Mouse (Mus musculus) stomach, embryonic 16.5 days (tissue): Measurements from ENCODE around the gene Cers6. TPM values are rescaled to one million over a fixed set of nuclear protein-coding genes. Genes with fewer than 3 reads are reported as not detected.
A peak's percentile ranks its signal among the peaks of the same experiment; 100 is the strongest.

Experiments
- ATAC-seq: fragments of 200-750 bp; cut with Nextera tagmentation; 2 replicates; pipeline ENCODE4 v1.8.0; 2017; ENCODE audit warnings: moderate number of reproducible peaks, moderate TSS enrichment; ENCODE audit not compliant: insufficient read depth, low FRiP score
- H3K27ac ChIP-seq: fragments of 300-500 bp; sonication (generic); 2 replicates; pipeline ENCODE4 v1.5.1; 2014; ENCODE audit warnings: low read length
- H3K27me3 ChIP-seq: fragments of 300-500 bp; sonication (generic); 2 replicates; pipeline ENCODE4 v1.6.1; 2014; ENCODE audit warnings: low read length, control low read depth, mixed read lengths; ENCODE audit not compliant: control insufficient read depth, insufficient read depth
- H3K36me3 ChIP-seq: fragments of 300-500 bp; sonication (generic); 2 replicates; pipeline ENCODE4 v1.6.1; 2014; ENCODE audit warnings: low read length; ENCODE audit not compliant: control insufficient read depth, insufficient read depth
- H3K4me1 ChIP-seq: fragments of 300-500 bp; sonication (generic); 2 replicates; pipeline ENCODE4 v1.6.1; 2014; ENCODE audit warnings: low read length, control low read depth, mixed read lengths; ENCODE audit not compliant: control insufficient read depth, insufficient read depth
- H3K4me2 ChIP-seq: fragments of 300-500 bp; sonication (generic); 2 replicates; pipeline ENCODE4 v1.6.1; 2014; ENCODE audit warnings: low read depth, low read length, mixed read lengths
- H3K4me3 ChIP-seq: fragments of 300-500 bp; sonication (generic); replicated peaks from 2 replicates; pipeline ENCODE4 v1.5.1; 2014; ENCODE audit warnings: mild to moderate bottlenecking, low read length
- H3K9ac ChIP-seq: fragments of 300-500 bp; sonication (generic); 2 replicates; pipeline ENCODE4 v1.6.1; 2014; ENCODE audit warnings: low read length
- H3K9me3 ChIP-seq: fragments of 300-500 bp; sonication (generic); replicated peaks from 2 replicates; pipeline ENCODE4 v1.6.1; 2016; ENCODE audit warnings: low read length, control low read depth; ENCODE audit not compliant: control insufficient read depth
- WGBS: fragments of 180-500 bp; shearing (Covaris S2); extraction: QIAGEN DNeasy Blood & Tissue Kit; methylation state at CpG from one replicate; pipeline ENCODE4 v1.1.7; 2014; 5-methylcytosine and 5-hydroxymethylcytosine counted together
- polyA plus RNA-seq: library from polyadenylated mRNA; unstranded; fragments of >200 nt; fragmentation: Nextera tagmentation; extraction: Ambion mirVana; gene quantifications from 2 replicates; pipeline ENCODE4 v1.2.1, GENCODE M21; 2015

Cers6 gene
- polyA plus RNA-seq, 1 experiment from 2014 or later, result 26.0 TPM

- H3K4me3 ChIP-seq, result no peak overlapping the region
- peaks cover 3% of the 10 kb centered on the region; the same call in 1 of the 2 replicates for H3K4me1 ChIP-seq
- H3K27me3 ChIP-seq, result no peaks in the 10 kb centered on the region
- no peak for ATAC-seq
- H3K9ac ChIP-seq, result no peak overlapping the region
- no peak overlapping the region; the same call in 1 of the 2 replicates for H3K27ac ChIP-seq
- H3K36me3 ChIP-seq, result no peaks in the 10 kb centered on the region
- H3K4me2 ChIP-seq, result no peak overlapping the region; the same call in 1 of the 2 replicates
- H3K9me3 ChIP-seq, result no peaks in the 10 kb centered on the region
- WGBS, result 62% methylated on average over 5 of the region's 5 CpGs
These were observed 248.0 kb downstream of the Cers6 start for GRCm38 (mm10) chr2:69109246-69109645.

- H3K4me1 ChIP-seq, result peaks cover 3% of the 10 kb centered on the region; the same call in 1 of the 2 replicates
- no peak overlapping the region for H3K4me3 ChIP-seq
- WGBS, result 48% methylated on average over 7 of the region's 7 CpGs
- no peaks in the 10 kb centered on the region for H3K36me3 ChIP-seq
- H3K4me2 ChIP-seq, result no peak overlapping the region; the same call in 1 of the 2 replicates
- no peaks in the 10 kb centered on the region for H3K27me3 ChIP-seq
- ATAC-seq, result no peak
- no peak overlapping the region for H3K27ac ChIP-seq
- H3K9me3 ChIP-seq, result no peaks in the 10 kb centered on the region
- H3K9ac ChIP-seq, result no peak overlapping the region
These were observed 248.5 kb downstream of the Cers6 start for GRCm38 (mm10) chr2:69109710-69110109.

DNA sequence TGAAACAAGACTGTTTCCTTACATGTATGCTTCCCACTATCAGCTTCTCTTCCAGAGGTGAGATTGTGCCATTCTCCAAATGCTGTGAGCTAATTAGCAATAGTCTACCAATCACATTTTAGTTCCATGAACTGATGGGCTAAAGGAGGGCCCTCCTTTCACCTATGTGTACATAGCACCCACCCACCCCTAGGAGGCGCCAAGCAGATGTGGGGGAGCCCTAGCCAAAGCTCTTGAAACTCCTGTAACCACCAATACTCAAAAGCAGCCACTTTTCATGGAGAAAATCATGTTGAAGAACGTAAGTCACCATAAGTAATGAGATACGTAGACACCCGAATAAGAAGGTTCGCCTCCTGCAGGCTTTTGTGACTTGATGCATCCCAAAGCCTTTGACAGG, 251.4 kb downstream of the Cers6 start:
- H3K4me1 ChIP-seq, result peaks cover 3% of the 10 kb centered on the region; the same call in 1 of the 2 replicates
- no peak overlapping the region for H3K27ac ChIP-seq
- no peak for ATAC-seq
- no peak overlapping the region for H3K4me2 ChIP-seq
- WGBS, result 88% methylated on average over 5 of the region's 5 CpGs
- H3K9ac ChIP-seq, result no peak overlapping the region
- H3K9me3 ChIP-seq, result no peaks in the 10 kb centered on the region
- no peaks in the 10 kb centered on the region for H3K27me3 ChIP-seq
- H3K4me3 ChIP-seq, result no peak overlapping the region
- H3K36me3 ChIP-seq, result no peaks in the 10 kb centered on the region

DNA sequence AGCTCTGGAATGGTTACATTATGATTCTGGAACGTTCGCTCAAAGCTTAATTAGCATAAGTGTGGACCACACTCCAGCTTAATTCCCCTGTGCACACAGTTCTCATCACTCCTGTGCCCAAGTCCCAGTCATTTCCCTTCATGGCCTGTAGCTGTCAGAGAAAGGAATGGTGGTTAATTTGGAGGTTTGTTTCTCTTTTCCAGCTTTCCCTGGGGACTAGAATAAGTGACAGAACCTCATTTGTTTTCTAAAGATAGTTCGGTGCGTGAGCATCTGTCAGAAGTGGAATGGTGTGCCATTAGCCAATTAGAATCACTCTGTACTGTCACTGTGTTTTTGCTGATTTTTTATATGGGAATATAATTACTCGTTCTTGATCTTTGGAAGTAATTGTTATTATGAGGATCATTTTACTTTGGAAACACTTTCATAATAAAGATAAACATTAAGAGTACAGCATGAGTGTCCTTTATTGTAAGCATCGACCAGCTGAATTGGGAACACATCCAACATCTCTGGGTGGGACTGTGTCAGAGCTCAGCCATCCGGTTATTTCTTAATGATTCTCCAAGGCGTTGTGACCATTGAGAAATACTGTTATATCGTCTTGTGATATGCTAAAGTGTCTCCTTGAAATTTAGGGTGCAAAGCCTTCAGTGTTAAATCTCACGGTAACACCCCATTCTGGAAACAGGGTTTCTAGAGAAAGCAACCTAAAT, 252.7 kb downstream of the Cers6 start:
- Histone ChIP-seq H3K9me3 (no peaks in the 10 kb centered on the region), H3K4me2 (no peak overlapping the region), H3K27me3 (no peaks in the 10 kb centered on the region), H3K4me3 (no peak overlapping the region), H3K36me3 (no peaks in the 10 kb centered on the region), H3K27ac (no peak overlapping the region), H3K9ac (no peak overlapping the region), H3K4me1 (peaks cover 2% of the 10 kb centered on the region; the same call in 1 of the 2 replicates)
- WGBS, result 64% methylated on average over 10 of the region's 10 CpGs
- peak; percentile 56; the same call in 1 of the 2 replicates for ATAC-seq

- Histone ChIP-seq H3K4me3 (no peak overlapping the region), H3K4me2 (no peak overlapping the region), H3K27ac (no peak overlapping the region), H3K4me1 (no peaks in the 10 kb centered on the region), H3K9me3 (no peaks in the 10 kb centered on the region), H3K36me3 (no peaks in the 10 kb centered on the region), H3K27me3 (no peaks in the 10 kb centered on the region), H3K9ac (no peak overlapping the region)
- WGBS, result 95% methylated on average over 3 of the region's 3 CpGs
- no peak for ATAC-seq
These were observed 254.7 kb downstream of the Cers6 start for GRCm38 (mm10) chr2:69115921-69116320.

DNA sequence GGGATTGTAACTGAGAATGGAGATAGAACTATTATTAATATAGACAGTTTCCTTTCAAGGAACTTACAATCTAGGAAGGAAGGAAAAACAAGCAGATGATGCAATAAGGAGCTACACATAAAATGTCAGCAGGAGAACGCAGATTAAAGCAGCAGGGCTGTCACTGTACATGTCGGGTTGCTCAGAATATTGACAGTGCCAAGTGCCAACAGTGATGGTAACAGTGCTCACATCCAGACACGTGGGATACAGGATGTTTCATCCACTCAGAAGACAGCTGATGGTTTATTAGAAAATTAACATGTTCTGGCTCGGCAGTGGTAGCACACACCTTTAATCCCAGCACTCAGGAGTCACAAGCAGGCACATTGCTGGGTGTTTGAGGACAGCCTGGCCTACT, 255.5 kb downstream of the Cers6 start:
- H3K27me3 ChIP-seq, result no peaks in the 10 kb centered on the region
- no peak overlapping the region for H3K4me3 ChIP-seq
- H3K9ac ChIP-seq, result no peak overlapping the region
- H3K36me3 ChIP-seq, result no peaks in the 10 kb centered on the region
- no peaks in the 10 kb centered on the region for H3K4me1 ChIP-seq
- no peak for ATAC-seq
- WGBS, result 65% methylated on average over 4 of the region's 4 CpGs
- H3K4me2 ChIP-seq, result no peak overlapping the region
- no peaks in the 10 kb centered on the region for H3K9me3 ChIP-seq
- H3K27ac ChIP-seq, result no peak overlapping the region

DNA sequence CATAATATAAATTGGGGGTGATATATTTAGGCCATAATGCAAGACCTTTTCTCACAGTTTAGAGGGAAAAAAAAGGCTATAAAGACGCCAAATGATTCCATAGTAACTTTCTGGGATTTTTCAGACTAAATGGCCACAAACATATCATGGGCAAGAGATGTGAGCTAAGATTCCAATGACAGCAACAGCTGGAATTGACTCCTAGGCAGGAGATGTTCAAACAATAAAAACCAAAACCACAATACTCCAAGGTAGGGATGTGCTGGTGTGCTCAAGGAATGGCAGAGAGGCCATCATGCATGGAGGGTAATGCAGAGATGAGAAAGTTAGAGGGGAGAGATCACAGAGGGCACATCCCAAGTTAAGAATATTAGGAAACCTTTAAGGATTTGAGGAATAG, 257.8 kb downstream of the Cers6 start:
- Histone ChIP-seq H3K4me1 (no peaks in the 10 kb centered on the region), H3K27ac (no peak overlapping the region), H3K27me3 (no peaks in the 10 kb centered on the region), H3K9ac (no peak overlapping the region), H3K9me3 (no peaks in the 10 kb centered on the region), H3K36me3 (no peaks in the 10 kb centered on the region), H3K4me3 (no peak overlapping the region), H3K4me2 (no peak overlapping the region)
- WGBS, result 76% methylated on average over 1 of the region's 1 CpGs
- ATAC-seq, result no peak

DNA sequence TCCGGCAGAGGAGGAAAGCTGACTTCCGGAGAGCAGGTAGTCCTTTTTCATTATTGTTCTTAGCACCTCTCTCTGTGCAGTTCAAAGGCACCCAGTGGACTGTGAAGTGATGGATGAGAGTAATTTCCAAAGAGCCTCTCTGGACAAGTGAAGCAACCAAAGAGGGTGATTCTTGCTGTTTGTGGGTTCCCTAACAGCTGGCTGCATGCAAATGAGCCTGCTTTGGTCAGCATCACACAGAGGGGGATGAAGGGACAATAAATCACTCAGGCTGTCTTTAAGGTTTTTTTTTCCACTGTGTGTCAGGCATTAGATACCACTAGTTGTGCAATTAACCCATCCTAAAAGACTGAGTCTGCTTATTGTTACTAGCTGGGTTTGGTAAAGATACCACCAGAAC, 258.5 kb downstream of the Cers6 start:
- Histone ChIP-seq H3K36me3 (no peaks in the 10 kb centered on the region), H3K9ac (no peak overlapping the region), H3K4me1 (no peaks in the 10 kb centered on the region), H3K27me3 (no peaks in the 10 kb centered on the region), H3K9me3 (no peaks in the 10 kb centered on the region), H3K4me2 (no peak overlapping the region), H3K27ac (no peak overlapping the region), H3K4me3 (no peak overlapping the region)
- WGBS, result 41% methylated on average over 2 of the region's 2 CpGs
- no peak for ATAC-seq

DNA sequence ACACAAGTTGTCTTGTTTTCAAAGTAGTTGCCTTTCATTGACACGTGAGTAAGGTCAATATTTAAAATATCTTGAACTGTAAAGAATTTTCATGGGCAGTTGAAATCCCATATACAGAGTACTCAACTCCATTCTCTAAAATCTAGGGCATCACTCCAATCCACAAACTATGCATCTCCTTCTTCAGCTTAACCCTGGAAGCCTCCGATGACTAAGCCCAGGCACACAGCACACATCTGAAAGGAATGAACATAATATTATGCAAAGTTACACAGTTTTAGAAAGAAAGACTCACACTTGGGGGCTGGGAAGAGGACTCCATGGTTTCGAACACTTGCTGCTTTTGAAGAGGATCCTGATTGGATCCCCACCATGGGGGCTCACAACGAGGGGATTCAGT, 260.4 kb downstream of the Cers6 start:
- no peaks in the 10 kb centered on the region for H3K27me3 ChIP-seq
- WGBS, result 82% methylated on average over 4 of the region's 4 CpGs
- ATAC-seq, result no peak
- H3K4me1 ChIP-seq, result no peaks in the 10 kb centered on the region
- no peak overlapping the region for H3K4me2 ChIP-seq
- H3K9ac ChIP-seq, result no peak overlapping the region
- no peak overlapping the region for H3K4me3 ChIP-seq
- no peak overlapping the region for H3K27ac ChIP-seq
- H3K9me3 ChIP-seq, result no peaks in the 10 kb centered on the region
- no peaks in the 10 kb centered on the region for H3K36me3 ChIP-seq
